Mouse (Mus musculus) left cerebral cortex, postnatal 4 days (tissue): Measurements from ENCODE around the gene Fam71f1. TPM values are rescaled to one million over a fixed set of nuclear protein-coding genes. Genes with fewer than 3 reads are reported as not detected.

Experiments
- DNase-seq: peaks from one replicate; pipeline ENCODE4 v3.0.0-alpha.2; 2022
- intact Hi-C: fragments of 180-260 bp; cut with DNase I; formaldehyde crosslinking; loops from one replicate; pipeline ENCODE4 v1.15.1; 2025
- total RNA-seq, 2 experiments: library from RNA; stranded (reverse); gene quantifications; 2 replicates each; pipeline ENCODE4 v1.2.3; 2021

Fam71f1 gene
- not detected for total RNA-seq

GRCm38 (mm10) chr6:29318879-29319278, at the start of gene Fam71f1:
TSS of gene Fam71f1 (plus strand) at chr6:29319140.
- peak; percentile 32 for DNase-seq
- intact Hi-C loops, result no loop called here

GRCm38 (mm10) chr6:29270961-29271360, 48.0 kb upstream of the Fam71f1 start:
- no peak for DNase-seq
- intact Hi-C loops, result loop anchor here (10.0 kb wide), 1 partner anchor 96 kb away; the partner anchor contains the start of gene Prrt4

- peak; percentile 92 for DNase-seq
- intact Hi-C loops, result loop anchor here (10.0 kb wide), 1 partner anchor 98 kb away; the partner anchor contains the start of gene Prrt4
These were observed 46.4 kb upstream of the Fam71f1 start, which contains the start of gene Hilpda for GRCm38 (mm10) chr6:29272312-29273072. TSS of gene Hilpda (plus strand) at chr6:29272488.

- DNase-seq, result no peak
- intact Hi-C loops, result loop anchor here (5.0 to 10.0 kb wide), 2 partner anchors 69 to 102 kb away; partner anchors contain the start of gene Prrt4
These were observed 42.2 kb upstream of the Fam71f1 start for GRCm38 (mm10) chr6:29276746-29277145.

GRCm38 (mm10) chr6:29278513-29279267, 40.2 kb upstream of the Fam71f1 start:
- intact Hi-C loops, result loop anchor here (5.0 to 10.0 kb wide), 2 partner anchors 71 to 104 kb away; partner anchors contain the start of gene Prrt4
- DNase-seq, result peak; percentile 32

- DNase-seq, result no peak
- intact Hi-C loops, result loop anchor here (5.0 to 10.0 kb wide), 2 partner anchors 72 to 104 kb away; partner anchors contain the start of gene Prrt4
These were observed 39.6 kb upstream of the Fam71f1 start, which contains the start of gene Fam71f2 for GRCm38 (mm10) chr6:29279293-29279692. TSS of gene Fam71f2 (plus strand) at chr6:29279593.

GRCm38 (mm10) chr6:29280671-29281070, 38.3 kb upstream of the Fam71f1 start:
- DNase-seq, result no peak
- intact Hi-C loops, result no loop called here

GRCm38 (mm10) chr6:29286870-29287269, 32.1 kb upstream of the Fam71f1 start:
- no peak for DNase-seq
- intact Hi-C loops, result no loop called here

- no peak for DNase-seq
- intact Hi-C loops, result no loop called here
These were observed 31.5 kb upstream of the Fam71f1 start for GRCm38 (mm10) chr6:29287481-29287880.

GRCm38 (mm10) chr6:29287944-29288343, 31.0 kb upstream of the Fam71f1 start:
- DNase-seq, result peak; percentile 34
- intact Hi-C loops, result no loop called here

GRCm38 (mm10) chr6:29288651-29289050, 30.3 kb upstream of the Fam71f1 start:
- intact Hi-C loops, result no loop called here
- no peak for DNase-seq

GRCm38 (mm10) chr6:29299112-29299511, 19.8 kb upstream of the Fam71f1 start:
- intact Hi-C loops, result no loop called here
- DNase-seq, result no peak

GRCm38 (mm10) chr6:29303251-29303650, 15.7 kb upstream of the Fam71f1 start:
- intact Hi-C loops, result no loop called here
- peak; percentile 53 for DNase-seq

GRCm38 (mm10) chr6:29303726-29304125, 15.2 kb upstream of the Fam71f1 start:
- no peak for DNase-seq
- intact Hi-C loops, result no loop called here

GRCm38 (mm10) chr6:29305462-29305861, 13.5 kb upstream of the Fam71f1 start:
- intact Hi-C loops, result no loop called here
- no peak for DNase-seq

- intact Hi-C loops, result no loop called here
- DNase-seq, result no peak
These were observed 9.9 kb upstream of the Fam71f1 start for GRCm38 (mm10) chr6:29308846-29309605.

GRCm38 (mm10) chr6:29313690-29314202, 5.2 kb upstream of the Fam71f1 start:
- DNase-seq, result no peak
- intact Hi-C loops, result no loop called here

- intact Hi-C loops, result no loop called here
These were observed 1.7 kb upstream of the Fam71f1 start for GRCm38 (mm10) chr6:29317286-29317685.

GRCm38 (mm10) chr6:29317941-29318340, 999 bp upstream of the Fam71f1 start:
- intact Hi-C loops, result no loop called here
- DNase-seq, result no peak

More at GRCm38 (mm10) chr6:29317286-29317685, 1.7 kb upstream of the Fam71f1 start:
- no peak for DNase-seq

GRCm38 (mm10) chr6:29321586-29321985, 2.6 kb downstream of the Fam71f1 start:
- intact Hi-C loops, result no loop called here
- DNase-seq, result no peak
